Mouse (Mus musculus): ENCODE measurements at regions not wholly inside any gene's neighbourhood (a gene's known extent, or its start where the extent isn't known, plus 50 kb on each side); places are given as distances from the start of the nearest gene placed in this dataset.

GRCm38 (mm10) chr12:68758263-68759020 is 400.5 kb downstream of the Rps29 start:
- Histone ChIP-seq H3K27me3 (replicated peaks; ENCODE audit: control insufficient read depth, insufficient read depth, low read length) (no peaks in the 10 kb centered on the region), H3K4me3 (ENCODE audit: low read length) (no peak overlapping the region), H3K9ac (ENCODE audit: low read depth, low read length) (no peak overlapping the region), H3K9me3 (ENCODE audit: control insufficient read depth, low read length) (no peaks in the 10 kb centered on the region), H3K27ac (ENCODE audit: low read length) (no peak overlapping the region), H3K4me1 (ENCODE audit: control insufficient read depth, insufficient read depth, low read length) (no peaks in the 10 kb centered on the region), H3K36me3 (ENCODE audit: control insufficient read depth, insufficient read depth, low read length) (no peaks in the 10 kb centered on the region), H3K4me2 (ENCODE audit: low read depth, low read length) (no peak overlapping the region)
- WGBS = 87% methylated on average over 7 of the region's 7 CpGs
- ATAC-seq = no peak

GRCm38 (mm10) chr12:68728882-68729281 is 430.1 kb downstream of the Rps29 start:
- H3K27me3 ChIP-seq (replicated peaks; ENCODE audit: control insufficient read depth, insufficient read depth, low read length) = no peaks in the 10 kb centered on the region
- no peak overlapping the region for H3K4me2 ChIP-seq (ENCODE audit: low read depth, low read length)
- H3K9me3 ChIP-seq (ENCODE audit: control insufficient read depth, low read length) = no peaks in the 10 kb centered on the region
- no peak overlapping the region for H3K4me3 ChIP-seq (ENCODE audit: low read length)
- ATAC-seq = no peak
- H3K9ac ChIP-seq (ENCODE audit: low read depth, low read length) = no peak overlapping the region
- H3K4me1 ChIP-seq (ENCODE audit: control insufficient read depth, insufficient read depth, low read length) = no peaks in the 10 kb centered on the region
- no peaks in the 10 kb centered on the region for H3K36me3 ChIP-seq (ENCODE audit: control insufficient read depth, insufficient read depth, low read length)
- 59% methylated on average over 2 of the region's 2 CpGs for WGBS
- H3K27ac ChIP-seq (ENCODE audit: low read length) = no peak overlapping the region

GRCm38 (mm10) chr12:68718946-68719345 is 440.0 kb downstream of the Rps29 start:
- Histone ChIP-seq H3K4me1 (ENCODE audit: control insufficient read depth, insufficient read depth, low read length) (no peaks in the 10 kb centered on the region), H3K4me3 (ENCODE audit: low read length) (no peak overlapping the region), H3K9ac (ENCODE audit: low read depth, low read length) (no peak overlapping the region), H3K27me3 (replicated peaks; ENCODE audit: control insufficient read depth, insufficient read depth, low read length) (no peaks in the 10 kb centered on the region), H3K36me3 (ENCODE audit: control insufficient read depth, insufficient read depth, low read length) (no peaks in the 10 kb centered on the region), H3K27ac (ENCODE audit: low read length) (no peak overlapping the region), H3K4me2 (ENCODE audit: low read depth, low read length) (no peak overlapping the region), H3K9me3 (ENCODE audit: control insufficient read depth, low read length) (no peaks in the 10 kb centered on the region)
- ATAC-seq = no peak

- no peaks in the 10 kb centered on the region for H3K36me3 ChIP-seq (ENCODE audit: control insufficient read depth, insufficient read depth, low read length)
- H3K27ac ChIP-seq (ENCODE audit: low read length) = no peak overlapping the region
- H3K4me2 ChIP-seq (ENCODE audit: low read depth, low read length) = no peak overlapping the region
- no peaks in the 10 kb centered on the region for H3K27me3 ChIP-seq (replicated peaks; ENCODE audit: control insufficient read depth, insufficient read depth, low read length)
- no peak overlapping the region for H3K4me3 ChIP-seq (ENCODE audit: low read length)
- no peaks in the 10 kb centered on the region for H3K9me3 ChIP-seq (ENCODE audit: control insufficient read depth, low read length)
- ATAC-seq = no peak
- 65% methylated on average over 11 of the region's 11 CpGs for WGBS
- no peak overlapping the region for H3K9ac ChIP-seq (ENCODE audit: low read depth, low read length)
- H3K4me1 ChIP-seq (ENCODE audit: control insufficient read depth, insufficient read depth, low read length) = no peaks in the 10 kb centered on the region
These were observed 464.4 kb downstream of the Rps29 start for GRCm38 (mm10) chr12:68694275-68695267.

- no peak overlapping the region for H3K9ac ChIP-seq (ENCODE audit: low read depth, low read length)
- H3K4me2 ChIP-seq (ENCODE audit: low read depth, low read length) = no peak overlapping the region
- H3K4me1 ChIP-seq (ENCODE audit: control insufficient read depth, insufficient read depth, low read length) = no peaks in the 10 kb centered on the region
- 58% methylated on average over 3 of the region's 3 CpGs for WGBS
- no peak overlapping the region for H3K4me3 ChIP-seq (ENCODE audit: low read length)
- H3K27ac ChIP-seq (ENCODE audit: low read length) = no peak overlapping the region
- no peaks in the 10 kb centered on the region for H3K36me3 ChIP-seq (ENCODE audit: control insufficient read depth, insufficient read depth, low read length)
- no peaks in the 10 kb centered on the region for H3K9me3 ChIP-seq (ENCODE audit: control insufficient read depth, low read length)
- no peak for ATAC-seq
- H3K27me3 ChIP-seq (replicated peaks; ENCODE audit: control insufficient read depth, insufficient read depth, low read length) = no peaks in the 10 kb centered on the region
These were observed 470.7 kb downstream of the Rps29 start for GRCm38 (mm10) chr12:68688262-68688661.

- no peaks in the 10 kb centered on the region for H3K4me1 ChIP-seq (ENCODE audit: control insufficient read depth, insufficient read depth, low read length)
- no peak overlapping the region for H3K4me2 ChIP-seq (ENCODE audit: low read depth, low read length)
- ATAC-seq = no peak
- H3K27me3 ChIP-seq (replicated peaks; ENCODE audit: control insufficient read depth, insufficient read depth, low read length) = no peaks in the 10 kb centered on the region
- 42% methylated on average over 1 of the region's 1 CpGs for WGBS
- no peak overlapping the region for H3K4me3 ChIP-seq (ENCODE audit: low read length)
- H3K9ac ChIP-seq (ENCODE audit: low read depth, low read length) = no peak overlapping the region
- H3K36me3 ChIP-seq (ENCODE audit: control insufficient read depth, insufficient read depth, low read length) = no peaks in the 10 kb centered on the region
- no peaks in the 10 kb centered on the region for H3K9me3 ChIP-seq (ENCODE audit: control insufficient read depth, low read length)
- no peak overlapping the region for H3K27ac ChIP-seq (ENCODE audit: low read length)
These were observed 475.1 kb downstream of the Rps29 start for GRCm38 (mm10) chr12:68683897-68684296.

GRCm38 (mm10) chr12:68683176-68683575 is 475.8 kb downstream of the Rps29 start:
- H3K9ac ChIP-seq (ENCODE audit: low read depth, low read length) = no peak overlapping the region
- H3K27ac ChIP-seq (ENCODE audit: low read length) = no peak overlapping the region
- H3K27me3 ChIP-seq (replicated peaks; ENCODE audit: control insufficient read depth, insufficient read depth, low read length) = no peaks in the 10 kb centered on the region
- H3K4me2 ChIP-seq (ENCODE audit: low read depth, low read length) = no peak overlapping the region
- WGBS = 50% methylated on average over 4 of the region's 4 CpGs
- H3K36me3 ChIP-seq (ENCODE audit: control insufficient read depth, insufficient read depth, low read length) = no peaks in the 10 kb centered on the region
- ATAC-seq = no peak
- H3K9me3 ChIP-seq (ENCODE audit: control insufficient read depth, low read length) = no peaks in the 10 kb centered on the region
- no peak overlapping the region for H3K4me3 ChIP-seq (ENCODE audit: low read length)
- no peaks in the 10 kb centered on the region for H3K4me1 ChIP-seq (ENCODE audit: control insufficient read depth, insufficient read depth, low read length)

GRCm38 (mm10) chr12:68680668-68681067 is 478.3 kb downstream of the Rps29 start:
- no peak overlapping the region for H3K4me2 ChIP-seq (ENCODE audit: low read depth, low read length)
- H3K9ac ChIP-seq (ENCODE audit: low read depth, low read length) = no peak overlapping the region
- H3K36me3 ChIP-seq (ENCODE audit: control insufficient read depth, insufficient read depth, low read length) = no peaks in the 10 kb centered on the region
- H3K4me3 ChIP-seq (ENCODE audit: low read length) = no peak overlapping the region
- no peaks in the 10 kb centered on the region for H3K27me3 ChIP-seq (replicated peaks; ENCODE audit: control insufficient read depth, insufficient read depth, low read length)
- ATAC-seq = no peak
- H3K9me3 ChIP-seq (ENCODE audit: control insufficient read depth, low read length) = no peaks in the 10 kb centered on the region
- 85% methylated on average over 3 of the region's 3 CpGs for WGBS
- H3K4me1 ChIP-seq (ENCODE audit: control insufficient read depth, insufficient read depth, low read length) = no peaks in the 10 kb centered on the region
- no peak overlapping the region for H3K27ac ChIP-seq (ENCODE audit: low read length)

- H3K36me3 ChIP-seq (ENCODE audit: control insufficient read depth, insufficient read depth, low read length) = no peaks in the 10 kb centered on the region
- H3K9me3 ChIP-seq (ENCODE audit: control insufficient read depth, low read length) = no peaks in the 10 kb centered on the region
- no peak overlapping the region for H3K4me3 ChIP-seq (ENCODE audit: low read length)
- H3K4me1 ChIP-seq (ENCODE audit: control insufficient read depth, insufficient read depth, low read length) = no peaks in the 10 kb centered on the region
- H3K27me3 ChIP-seq (replicated peaks; ENCODE audit: control insufficient read depth, insufficient read depth, low read length) = no peaks in the 10 kb centered on the region
- WGBS = 59% methylated on average over 16 of the region's 16 CpGs
- H3K4me2 ChIP-seq (ENCODE audit: low read depth, low read length) = no peak overlapping the region
- ATAC-seq = no peak
- H3K27ac ChIP-seq (ENCODE audit: low read length) = no peak overlapping the region
- no peak overlapping the region for H3K9ac ChIP-seq (ENCODE audit: low read depth, low read length)
These were observed 482.8 kb downstream of the Rps29 start for GRCm38 (mm10) chr12:68676096-68676775.

All from intestine, embryonic 16.5 days (tissue).